Mouse (Mus musculus) ES-Bruce4 (cell line): Measurements from ENCODE around the gene Atg7. TPM values are rescaled to one million over a fixed set of nuclear protein-coding genes. Genes with fewer than 3 reads are reported as not detected.

ENCODE experiments used
- H3K27ac ChIP-seq: 2 replicates; pipeline ENCODE4 v1.5.1; 2012; ENCODE audit warnings: low read length, inconsistent platforms; ENCODE audit not compliant: insufficient read depth
- H3K27me3 ChIP-seq: 2 replicates; pipeline ENCODE4 v1.6.1; 2012; ENCODE audit warnings: mild to moderate bottlenecking, low read length, inconsistent platforms; ENCODE audit not compliant: control insufficient read depth, poor library complexity, insufficient read depth, severe bottlenecking
- H3K36me3 ChIP-seq: 2 replicates; pipeline ENCODE4 v1.6.1; 2012; ENCODE audit warnings: inconsistent platforms, mild to moderate bottlenecking, low read length, moderate library complexity; ENCODE audit not compliant: control insufficient read depth, poor library complexity, insufficient read depth, severe bottlenecking
- H3K4me1 ChIP-seq: one replicate; pipeline ENCODE4 v1.8.1; 2011; ENCODE audit warnings: low read length; ENCODE audit not compliant: control insufficient read depth, insufficient read depth
- H3K4me3 ChIP-seq: 2 replicates; pipeline ENCODE4 v1.5.1; 2011; ENCODE audit warnings: low read depth, mild to moderate bottlenecking, low read length
- H3K9ac ChIP-seq: 2 replicates; pipeline ENCODE4 v1.6.1; 2012; ENCODE audit warnings: low read depth, mild to moderate bottlenecking, inconsistent platforms; ENCODE audit not compliant: poor library complexity, severe bottlenecking
- H3K9me3 ChIP-seq: replicated peaks from 2 replicates; pipeline ENCODE4 v1.6.1; 2012; ENCODE audit warnings: mild to moderate bottlenecking, low read length, inconsistent platforms; ENCODE audit not compliant: control insufficient read depth, poor library complexity, insufficient read depth, severe bottlenecking
- CTCF ChIP-seq: IDR thresholded peaks from one replicate; pipeline ENCODE4 v1.8.1; 2011; ENCODE audit warnings: low read depth, low read length
- EP300 ChIP-seq: IDR thresholded peaks from 2 replicates; pipeline ENCODE4 v1.6.1; 2011; ENCODE audit warnings: low read depth, low read length; ENCODE audit not compliant: insufficient read depth
- POLR2A ChIP-seq: IDR thresholded peaks from one replicate; pipeline ENCODE4 v1.8.1; 2011; ENCODE audit warnings: low read length; ENCODE audit not compliant: insufficient read depth
- polyA plus RNA-seq: library from polyadenylated mRNA; stranded (reverse); fragments of >200 nt; gene quantifications from 2 replicates; pipeline ENCODE4 v1.2.4, GENCODE M21; 2011; ENCODE audit warnings: low read depth; ENCODE audit not compliant: missing spikeins, insufficient read depth, insufficient read length

Gene Atg7
- polyA plus RNA-seq, 1 experiment: 18.0 TPM

GRCm38 (mm10) chr6:114788663-114789062 is 145.8 kb downstream of the Atg7 start:
- no peaks in the 10 kb centered on the region for H3K27me3 ChIP-seq
- no peaks in the 10 kb centered on the region for H3K36me3 ChIP-seq
- TF ChIP-seq CTCF (no peak), EP300 (no peak), POLR2A (no peak)
- no peak overlapping the region for H3K4me3 ChIP-seq
- H3K4me1 ChIP-seq: no peaks in the 10 kb centered on the region
- no peak overlapping the region for H3K9ac ChIP-seq
- H3K27ac ChIP-seq: no peak overlapping the region
- H3K9me3 ChIP-seq: no peaks in the 10 kb centered on the region

GRCm38 (mm10) chr6:114790084-114790483 is 147.2 kb downstream of the Atg7 start:
- H3K9me3 ChIP-seq: no peaks in the 10 kb centered on the region
- no peak overlapping the region for H3K4me3 ChIP-seq
- H3K27ac ChIP-seq: no peak overlapping the region
- no peak overlapping the region for H3K9ac ChIP-seq
- no peaks in the 10 kb centered on the region for H3K27me3 ChIP-seq
- no peaks in the 10 kb centered on the region for H3K36me3 ChIP-seq
- H3K4me1 ChIP-seq: no peaks in the 10 kb centered on the region
- TF ChIP-seq POLR2A (no peak), EP300 (no peak), CTCF (no peak)

GRCm38 (mm10) chr6:114790902-114791301 is 148.0 kb downstream of the Atg7 start:
- H3K27me3 ChIP-seq: no peaks in the 10 kb centered on the region
- H3K36me3 ChIP-seq: no peaks in the 10 kb centered on the region

GRCm38 (mm10) chr6:114791846-114792245 is 148.9 kb downstream of the Atg7 start:
- no peaks in the 10 kb centered on the region for H3K36me3 ChIP-seq
- H3K9me3 ChIP-seq: no peaks in the 10 kb centered on the region
- no peaks in the 10 kb centered on the region for H3K4me1 ChIP-seq
- H3K27me3 ChIP-seq: no peaks in the 10 kb centered on the region
- TF ChIP-seq CTCF (no peak), EP300 (no peak), POLR2A (no peak)
- no peak overlapping the region for H3K27ac ChIP-seq
- no peak overlapping the region for H3K4me3 ChIP-seq
- H3K9ac ChIP-seq: no peak overlapping the region

More at GRCm38 (mm10) chr6:114790902-114791301, 148.0 kb downstream of the Atg7 start:
- no peaks in the 10 kb centered on the region for H3K9me3 ChIP-seq
- H3K9ac ChIP-seq: no peak overlapping the region
- H3K27ac ChIP-seq: no peak overlapping the region
- H3K4me1 ChIP-seq: no peaks in the 10 kb centered on the region
- TF ChIP-seq CTCF: no peak
- no peak for TF ChIP-seq POLR2A
- TF ChIP-seq EP300: no peak
- no peak overlapping the region for H3K4me3 ChIP-seq

- TF ChIP-seq CTCF (no peak), EP300 (no peak), POLR2A (no peak)
- H3K9me3 ChIP-seq: no peaks in the 10 kb centered on the region
- H3K27ac ChIP-seq: no peak overlapping the region
- no peak overlapping the region for H3K4me3 ChIP-seq
- H3K36me3 ChIP-seq: no peaks in the 10 kb centered on the region
- H3K9ac ChIP-seq: no peak overlapping the region
- no peaks in the 10 kb centered on the region for H3K4me1 ChIP-seq
- no peaks in the 10 kb centered on the region for H3K27me3 ChIP-seq
These were observed 151.8 kb downstream of the Atg7 start for GRCm38 (mm10) chr6:114794706-114795105.

GRCm38 (mm10) chr6:114795706-114796325 is 152.9 kb downstream of the Atg7 start:
- H3K9ac ChIP-seq: no peak overlapping the region
- H3K4me3 ChIP-seq: no peak overlapping the region
- H3K27me3 ChIP-seq: no peaks in the 10 kb centered on the region
- no peaks in the 10 kb centered on the region for H3K36me3 ChIP-seq
- no peak overlapping the region for H3K27ac ChIP-seq
- no peak for TF ChIP-seq EP300
- no peak for TF ChIP-seq CTCF
- TF ChIP-seq POLR2A: no peak
- no peaks in the 10 kb centered on the region for H3K9me3 ChIP-seq
- H3K4me1 ChIP-seq: no peaks in the 10 kb centered on the region
